Mouse (Mus musculus) kidney, postnatal 14 days (tissue): ENCODE measurements around the gene Prr5.
A peak's percentile ranks its signal among the peaks of the same experiment; 100 is the strongest.

Experiments
- DNase-seq: peaks from one replicate; pipeline ENCODE4 v3.0.0; 2022; ENCODE audit warnings: mixed read lengths

The Prr5 gene

DNA sequence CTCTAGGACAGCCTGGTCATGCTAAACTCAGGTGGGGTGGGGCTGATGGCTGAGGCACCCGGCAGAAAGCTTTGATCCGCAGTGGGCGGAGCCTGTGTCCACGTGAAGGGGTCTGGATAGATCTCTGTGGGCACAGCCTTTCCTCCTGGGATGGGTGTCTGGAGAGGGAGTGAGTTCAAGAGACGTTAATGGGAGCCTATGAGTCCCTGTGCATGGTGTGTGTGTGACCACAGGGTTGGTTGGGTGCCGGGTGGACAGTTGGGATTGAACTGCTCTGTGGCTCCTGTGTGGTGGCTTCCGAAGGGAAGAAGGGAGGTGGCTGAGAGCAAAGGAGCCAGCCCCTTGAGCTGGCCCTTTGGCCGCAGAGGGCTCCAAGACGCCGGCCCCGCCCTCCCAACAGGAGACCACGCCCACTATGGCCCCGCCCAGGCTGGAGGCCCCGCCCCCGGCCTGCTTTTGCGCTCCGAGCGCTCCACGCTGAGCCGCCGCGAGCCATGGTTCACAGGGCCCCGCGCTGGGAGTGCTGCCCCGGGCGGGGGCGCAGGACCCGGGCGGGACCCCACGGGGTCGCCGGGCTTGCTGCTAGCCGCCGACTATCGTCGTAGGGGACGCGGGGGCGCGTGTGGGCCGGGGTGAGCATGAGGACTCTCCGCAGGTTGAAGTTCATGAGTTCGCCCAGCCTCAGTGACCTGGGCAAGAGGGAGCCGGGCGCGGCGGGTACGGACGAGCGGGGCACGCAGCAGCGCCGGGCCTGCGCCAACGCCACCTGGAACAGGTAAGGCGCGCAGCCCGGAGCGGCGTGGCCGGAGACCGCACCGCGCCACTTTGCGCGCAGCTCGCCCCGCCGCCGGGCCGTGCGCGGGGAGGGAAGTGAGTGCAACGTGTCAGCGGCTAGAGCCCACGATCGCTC, 11.4 kb downstream of the Prr5 start:
- peak; percentile 94 for DNase-seq

GRCm38 (mm10) chr15:84681455-84682193, 12.2 kb downstream of the Prr5 start:
- DNase-seq: peak; percentile 84

DNA sequence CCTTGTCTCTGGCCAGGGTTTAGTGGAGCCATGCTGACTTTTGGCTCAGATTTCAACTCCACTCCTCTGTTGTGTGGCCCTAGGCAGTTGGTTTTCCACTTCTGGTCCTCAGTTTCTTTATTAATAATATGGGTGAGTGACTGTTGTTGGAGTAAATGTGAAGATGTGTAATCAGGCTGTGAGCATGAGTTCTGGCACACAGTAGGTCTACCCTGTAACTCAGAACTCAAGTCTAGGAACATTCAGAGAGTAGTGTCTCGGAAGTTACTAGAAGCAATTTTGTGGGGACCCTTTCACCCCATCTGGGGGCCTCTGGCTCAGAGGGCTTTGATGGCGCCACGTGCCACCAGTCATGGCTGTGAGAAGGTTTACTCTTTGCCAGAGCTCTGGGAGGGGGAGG, 12.8 kb downstream of the Prr5 start:
- DNase-seq: no peak

DNA sequence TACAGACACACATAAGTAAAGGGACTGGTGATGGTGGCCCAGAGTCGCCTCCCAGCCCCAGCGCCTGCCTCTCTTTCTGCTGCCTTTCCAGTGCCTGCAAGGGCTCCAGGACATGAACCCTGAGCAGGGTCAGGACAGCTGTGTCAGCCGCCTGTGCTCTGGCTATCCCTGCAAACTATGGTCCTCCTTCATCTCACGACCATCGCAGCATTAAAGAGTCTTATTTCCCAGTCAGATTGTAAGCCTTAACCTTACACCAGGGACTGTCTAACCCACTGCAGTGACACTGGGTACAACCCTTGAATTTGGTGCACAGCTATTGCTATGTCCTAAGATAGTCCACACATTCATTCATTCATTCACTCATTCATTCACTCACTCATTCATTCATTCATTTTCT, 13.4 kb downstream of the Prr5 start:
- no peak for DNase-seq

DNA sequence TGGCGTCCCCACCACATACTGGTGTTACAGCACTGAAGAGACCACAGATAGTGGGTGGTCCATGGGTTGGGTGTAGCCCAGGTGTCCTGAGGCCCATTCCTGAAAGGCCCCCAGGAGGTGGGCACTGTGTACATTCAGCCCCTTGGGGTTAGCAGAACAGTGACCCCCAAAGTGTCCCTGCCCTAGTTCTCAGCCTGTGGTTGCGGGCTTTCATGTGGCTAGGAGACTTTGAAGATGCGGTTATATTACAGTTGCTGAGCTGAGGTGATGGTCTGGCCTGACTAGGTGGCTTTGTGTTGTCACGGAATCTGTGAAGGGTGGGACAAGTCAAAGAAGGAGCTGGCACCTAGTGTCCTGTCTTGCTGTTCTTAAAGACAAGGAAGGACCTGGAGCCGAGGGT, 15.1 kb downstream of the Prr5 start:
- no peak for DNase-seq

GRCm38 (mm10) chr15:84685417-84685816, 16.0 kb downstream of the Prr5 start:
- no peak for DNase-seq

DNA sequence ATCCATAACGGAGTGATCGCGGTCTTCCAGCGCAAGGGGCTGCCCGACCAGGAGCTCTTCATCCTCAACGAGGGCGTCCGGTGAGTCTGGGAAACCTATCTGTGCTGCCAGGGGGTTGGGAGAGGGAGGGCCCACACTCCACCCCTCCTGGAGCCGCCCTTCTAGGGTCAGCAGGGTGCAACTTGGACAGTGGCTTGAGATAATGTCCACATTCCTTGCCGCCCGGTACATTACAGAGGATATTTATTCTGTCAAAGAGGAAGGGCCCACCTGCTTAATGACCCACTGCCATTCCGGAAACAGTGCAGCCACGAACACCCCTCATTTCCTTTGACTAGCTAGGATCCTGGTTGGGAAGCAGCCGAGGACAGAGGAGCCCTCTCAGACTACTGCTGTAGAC, 18.5 kb downstream of the Prr5 start:
- no peak for DNase-seq

DNA sequence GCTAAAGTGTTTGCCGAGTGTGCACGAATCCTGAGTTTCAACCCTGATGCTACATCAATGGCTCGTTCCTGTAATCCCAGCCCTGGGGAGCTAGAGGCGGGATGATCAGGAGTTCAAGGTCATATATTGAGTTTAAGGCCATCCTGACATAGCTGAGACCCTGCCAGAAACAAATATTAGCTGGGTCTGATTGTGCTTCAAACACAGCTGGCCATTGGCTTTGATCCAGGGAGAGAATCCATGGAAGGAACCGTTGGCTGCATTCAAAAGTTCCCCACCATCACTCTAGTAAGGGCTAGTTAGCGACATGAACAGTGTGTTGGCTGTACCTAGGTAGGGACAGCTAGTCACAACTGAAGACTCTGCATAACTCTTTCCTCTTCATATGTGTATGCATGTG, 19.9 kb downstream of the Prr5 start:
- no peak for DNase-seq

GRCm38 (mm10) chr15:84691513-84691912, 22.1 kb downstream of the Prr5 start:
- no peak for DNase-seq

DNA sequence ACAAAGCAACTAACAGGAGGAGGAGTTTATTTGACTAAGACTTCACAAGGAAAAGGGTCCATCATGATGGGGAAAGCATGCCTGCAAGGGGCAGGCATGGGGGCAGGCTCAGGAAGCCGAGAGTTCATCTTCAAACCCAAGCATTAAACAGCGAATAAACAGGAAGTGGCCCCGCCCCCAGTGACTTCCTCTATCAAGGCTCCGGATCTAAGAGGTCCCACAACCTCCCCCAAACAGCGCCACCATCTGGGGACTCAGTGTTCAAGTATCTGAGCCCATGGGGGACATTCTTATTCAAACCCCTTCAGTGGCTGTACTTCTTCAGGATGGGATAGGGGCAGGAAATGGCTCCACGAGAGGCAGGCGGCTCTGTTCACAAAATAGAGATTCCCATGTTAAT, 23.2 kb downstream of the Prr5 start:
- DNase-seq: no peak

DNA sequence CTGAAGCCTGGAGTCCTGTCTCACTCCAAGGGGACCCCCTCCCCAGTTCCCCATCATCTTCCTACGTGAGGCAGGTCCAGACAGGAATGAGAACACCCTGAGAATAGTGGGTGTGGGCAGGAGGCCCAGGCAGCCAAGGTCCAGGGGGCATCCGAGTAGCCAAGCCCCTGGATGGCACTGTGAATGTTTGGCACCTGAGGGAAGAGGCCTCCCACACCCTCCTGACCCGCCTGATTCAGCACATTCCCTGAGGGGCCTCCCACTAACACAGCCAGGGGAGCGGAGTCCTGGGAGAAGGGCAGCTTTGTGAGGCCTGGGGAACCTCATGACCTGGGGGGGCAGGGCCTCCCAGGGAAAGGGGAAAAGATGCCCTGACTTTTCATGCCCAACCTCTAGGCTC, 26.6 kb downstream of the Prr5 start:
- DNase-seq: peak; percentile 82

DNA sequence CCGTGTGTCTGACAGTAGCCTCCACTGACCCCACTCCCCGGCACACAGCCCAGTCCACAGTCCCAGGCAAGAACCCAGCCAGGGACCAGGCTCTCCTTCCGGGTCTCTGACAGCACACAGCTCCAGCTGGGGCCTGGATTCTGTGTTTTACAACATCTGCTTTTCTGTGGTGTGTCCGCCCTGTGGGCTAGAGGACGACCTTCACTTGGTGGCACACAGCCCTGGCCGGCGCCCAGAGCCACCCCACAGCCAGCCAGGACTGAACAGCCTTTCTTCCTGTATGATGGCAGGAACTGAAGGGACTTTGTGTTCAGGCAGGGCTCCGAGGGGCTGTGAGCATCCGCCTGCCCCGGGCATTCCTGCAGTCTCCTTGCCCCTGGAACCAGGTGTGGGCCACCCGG, 28.2 kb downstream of the Prr5 start:
- peak; percentile 69 for DNase-seq

- DNase-seq: no peak
Measured at GRCm38 (mm10) chr15:84698189-84698588, 28.8 kb downstream of the Prr5 start.

- peak; percentile 77 for DNase-seq
Measured at GRCm38 (mm10) chr15:84700147-84700794, 30.9 kb downstream of the Prr5 start.

GRCm38 (mm10) chr15:84701947-84702346, 32.5 kb downstream of the Prr5 start:
- DNase-seq: peak; percentile 70

DNA sequence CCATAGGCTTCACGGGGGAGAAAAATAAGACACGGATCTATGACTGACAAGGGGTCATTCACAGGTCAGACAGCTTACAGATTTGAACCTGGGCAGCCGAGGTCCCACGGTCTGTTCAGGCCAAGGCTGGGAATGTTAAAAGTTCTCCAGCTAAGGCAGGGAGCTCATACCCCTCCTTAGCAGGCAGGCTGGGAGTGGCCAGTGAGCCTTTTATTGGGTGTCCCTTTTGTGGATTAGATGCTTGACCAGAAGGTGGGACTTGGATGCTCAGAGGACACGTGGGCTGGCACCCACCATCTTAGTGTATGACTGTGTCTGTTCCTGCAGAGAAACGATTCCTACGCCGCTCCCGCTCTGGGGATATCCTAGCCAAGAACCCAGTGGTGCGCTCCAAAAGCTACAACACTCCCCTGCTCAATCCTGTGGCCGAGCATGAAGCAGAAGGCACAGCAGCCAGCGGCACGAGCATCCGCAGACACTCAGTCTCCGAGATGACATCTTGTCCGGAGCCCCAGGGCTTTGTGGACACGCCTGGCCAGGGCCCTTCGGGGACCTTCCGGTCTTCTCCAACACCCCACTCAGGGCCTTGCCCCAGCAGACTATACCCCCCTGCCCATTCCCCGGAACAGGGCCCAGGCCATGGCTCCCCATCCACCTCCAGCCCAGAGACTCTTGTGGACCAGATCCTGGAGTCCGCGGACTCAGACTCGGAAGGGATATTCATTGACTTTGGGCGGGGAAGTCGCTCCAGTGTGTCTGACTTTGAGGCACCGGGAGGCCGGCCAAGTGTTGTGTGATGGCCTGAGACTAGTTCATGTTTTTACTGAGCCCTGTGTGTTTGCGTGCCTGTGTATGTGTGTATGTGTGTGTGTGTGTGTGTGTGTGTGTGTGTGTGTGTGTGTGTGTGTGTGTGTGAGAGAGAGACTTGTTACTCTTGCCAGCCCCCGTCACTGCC, 33.2 kb downstream of the Prr5 start:
- DNase-seq: no peak

DNA sequence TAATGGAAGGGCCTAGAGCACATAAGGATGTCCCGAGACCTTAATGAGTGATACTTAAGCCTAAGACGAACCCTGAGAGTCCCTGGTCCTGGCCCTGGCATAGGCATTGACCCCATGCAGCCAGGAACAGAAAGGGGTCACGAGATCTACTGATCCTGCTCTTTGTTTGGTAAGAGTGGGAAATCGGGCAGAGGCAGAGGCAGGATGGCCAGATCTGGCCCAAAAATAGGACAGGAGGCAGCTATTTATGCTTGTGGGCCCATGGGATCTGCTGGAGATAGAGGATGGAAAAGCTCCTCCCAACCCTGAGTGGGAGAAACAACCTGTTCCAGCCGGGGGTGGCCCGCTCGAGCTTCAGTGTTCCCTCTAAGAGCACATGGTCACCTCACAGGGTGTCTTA, 34.6 kb downstream of the Prr5 start:
- DNase-seq: no peak

DNA sequence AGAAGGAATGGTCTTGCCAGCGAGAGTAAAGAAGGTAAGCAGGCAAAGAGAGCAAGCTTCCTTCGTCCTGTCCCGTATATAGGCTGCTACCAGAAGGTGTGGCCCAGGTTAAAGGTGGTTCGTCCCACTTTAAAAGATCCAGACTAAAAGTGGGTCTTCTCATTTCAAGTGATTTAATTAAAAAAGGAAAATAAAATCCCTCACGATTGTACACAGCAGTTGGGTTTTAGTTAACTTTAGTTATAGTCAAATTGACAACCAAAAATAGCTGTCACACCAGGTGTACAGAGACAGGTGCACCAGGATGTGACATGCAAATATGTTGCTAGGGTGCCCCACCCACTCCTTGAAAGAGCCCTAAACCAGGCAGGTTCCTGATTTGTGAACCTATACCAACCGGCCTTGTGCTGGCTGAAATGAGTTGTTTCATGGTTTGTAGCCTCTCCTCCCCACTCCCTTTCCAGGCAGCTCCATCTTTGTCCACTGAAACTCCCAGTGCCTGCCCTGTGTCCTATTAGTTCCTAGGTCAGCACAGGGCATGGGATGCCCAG, 36.0 kb downstream of the Prr5 start:
- DNase-seq: no peak

DNA sequence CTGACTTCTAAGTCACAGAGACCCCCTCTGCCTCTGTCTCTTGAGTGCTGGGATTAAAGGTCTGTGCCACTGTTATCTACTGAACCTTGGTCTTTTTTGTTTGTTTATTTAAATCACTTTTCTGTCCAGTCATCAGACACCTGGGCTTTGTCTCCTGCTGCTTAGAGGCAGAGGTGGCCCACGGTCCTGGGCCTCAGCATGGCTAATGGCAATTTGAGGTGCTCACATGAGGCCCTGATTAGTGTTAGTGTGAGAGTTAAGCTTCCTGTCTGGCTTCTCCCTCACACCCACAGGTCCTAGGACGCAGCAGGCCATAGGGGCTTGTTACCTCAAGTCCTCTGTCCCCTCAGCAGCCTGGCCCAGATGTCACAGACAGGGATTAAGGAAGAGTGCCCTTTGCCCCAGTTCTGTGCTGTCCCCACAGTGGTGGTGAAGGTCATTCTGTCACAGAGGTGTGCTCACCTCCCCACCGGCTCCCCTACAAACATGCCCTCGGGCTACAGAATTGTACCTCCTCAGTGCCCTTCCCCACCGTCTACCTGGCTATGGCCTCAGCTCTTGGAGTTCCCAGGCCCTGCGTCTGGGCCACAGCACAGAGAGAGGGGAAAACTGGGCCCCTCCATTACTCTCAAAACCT, 37.7 kb downstream of the Prr5 start:
- DNase-seq: no peak

GRCm38 (mm10) chr15:84712566-84713405, 43.4 kb downstream of the Prr5 start:
- DNase-seq: no peak

DNA sequence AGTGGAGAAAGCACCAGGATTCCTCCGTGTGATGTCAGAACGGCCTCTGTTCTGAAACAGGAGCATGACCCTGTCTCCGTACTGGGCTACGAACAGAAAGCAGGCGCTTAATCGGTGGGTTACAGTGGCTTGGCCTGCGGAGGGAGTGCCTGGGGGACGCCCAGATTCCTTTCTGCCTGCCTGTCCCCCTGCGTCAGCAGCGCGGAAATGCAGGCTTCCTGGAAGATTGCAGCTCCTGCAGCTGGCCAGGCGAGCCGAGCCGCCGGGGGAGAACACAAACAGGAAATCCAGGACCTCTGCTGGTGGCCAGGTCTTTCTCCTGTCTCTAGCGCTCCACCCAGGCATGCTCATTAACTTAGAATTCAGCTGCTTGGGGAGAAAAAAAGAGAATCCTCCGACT, 45.3 kb downstream of the Prr5 start:
- peak; percentile 92 for DNase-seq
